Mouse (Mus musculus) midbrain, embryonic 14.5 days (tissue): Measurements from ENCODE around the gene Idh3a. TPM values are rescaled to one million over a fixed set of nuclear protein-coding genes. Genes with fewer than 3 reads are reported as not detected.

Experiments used
- ATAC-seq: fragments of 200-750 bp; cut with Nextera tagmentation; 2 replicates; pipeline ENCODE4 v1.8.0; 2017; ENCODE audit warnings: moderate number of reproducible peaks, moderate library complexity; ENCODE audit not compliant: low FRiP score, low TSS enrichment
- DNase-seq: peaks from one replicate; pipeline ENCODE4 v3.0.0-alpha.2; 2015
- H3K27ac ChIP-seq: fragments of 300-500 bp; sonication (generic); replicated peaks from 2 replicates; pipeline ENCODE4 v1.5.1; 2014; ENCODE audit warnings: mild to moderate bottlenecking, low read depth, low read length, moderate library complexity
- H3K27me3 ChIP-seq: fragments of 300-500 bp; sonication (generic); 2 replicates; pipeline ENCODE4 v1.6.1; 2014; ENCODE audit warnings: low read length, control low read depth, mixed read lengths; ENCODE audit not compliant: control insufficient read depth, insufficient read depth
- H3K36me3 ChIP-seq: fragments of 300-500 bp; sonication (generic); 2 replicates; pipeline ENCODE4 v1.6.1; 2014; ENCODE audit warnings: low read length, control low read depth; ENCODE audit not compliant: control insufficient read depth, insufficient read depth
- H3K4me1 ChIP-seq: fragments of 300-500 bp; sonication (generic); 2 replicates; pipeline ENCODE4 v1.6.1; 2014; ENCODE audit warnings: mild to moderate bottlenecking, antibody characterized with exemption, low read length, control low read depth; ENCODE audit not compliant: control insufficient read depth, insufficient read depth
- H3K4me2 ChIP-seq: fragments of 300-500 bp; sonication (generic); 2 replicates; pipeline ENCODE4 v1.6.1; 2014; ENCODE audit warnings: mild to moderate bottlenecking, low read length, moderate library complexity
- H3K4me3 ChIP-seq: fragments of 300-500 bp; sonication (generic); replicated peaks from 2 replicates; pipeline ENCODE4 v1.5.1; 2014; ENCODE audit warnings: low read depth, low read length
- H3K9ac ChIP-seq: fragments of 300-500 bp; sonication (generic); replicated peaks from 2 replicates; pipeline ENCODE4 v1.6.1; 2014; ENCODE audit warnings: mild to moderate bottlenecking, low read length, moderate library complexity
- H3K9me3 ChIP-seq: fragments of 300-500 bp; sonication (generic); 2 replicates; pipeline ENCODE4 v1.6.1; 2016; ENCODE audit warnings: low read length, control low read depth, mixed read lengths; ENCODE audit not compliant: control insufficient read depth
- WGBS: fragments of 180-500 bp; shearing (Covaris S2); extraction: QIAGEN DNeasy Blood & Tissue Kit; methylation state at CpG from one replicate; pipeline ENCODE4 v1.1.7; 2014; 5-methylcytosine and 5-hydroxymethylcytosine counted together
- polyA plus RNA-seq: library from polyadenylated mRNA; unstranded; fragments of >200 nt; fragmentation: Nextera tagmentation; extraction: Ambion mirVana; gene quantifications from 2 replicates; pipeline ENCODE4 v1.2.1, GENCODE M21; 2014

Gene Idh3a
- polyA plus RNA-seq, 1 experiment from 2014 or later, result 150 TPM

- Histone ChIP-seq H3K36me3 (peaks cover 68% of the 10 kb centered on the region), H3K4me2 (no peak overlapping the region), H3K9me3 (no peaks in the 10 kb centered on the region), H3K27me3 (no peaks in the 10 kb centered on the region), H3K4me1 (no peaks in the 10 kb centered on the region), H3K4me3 (no peak overlapping the region), H3K9ac (no peak overlapping the region), H3K27ac (no peak overlapping the region)
- DNase-seq, result no peak
- ATAC-seq, result no peak
- 52% methylated on average over 7 of the region's 7 CpGs for WGBS
Observed at GRCm38 (mm10) chr9:54602916-54603315, 16.8 kb downstream of the Idh3a start.

DNA sequence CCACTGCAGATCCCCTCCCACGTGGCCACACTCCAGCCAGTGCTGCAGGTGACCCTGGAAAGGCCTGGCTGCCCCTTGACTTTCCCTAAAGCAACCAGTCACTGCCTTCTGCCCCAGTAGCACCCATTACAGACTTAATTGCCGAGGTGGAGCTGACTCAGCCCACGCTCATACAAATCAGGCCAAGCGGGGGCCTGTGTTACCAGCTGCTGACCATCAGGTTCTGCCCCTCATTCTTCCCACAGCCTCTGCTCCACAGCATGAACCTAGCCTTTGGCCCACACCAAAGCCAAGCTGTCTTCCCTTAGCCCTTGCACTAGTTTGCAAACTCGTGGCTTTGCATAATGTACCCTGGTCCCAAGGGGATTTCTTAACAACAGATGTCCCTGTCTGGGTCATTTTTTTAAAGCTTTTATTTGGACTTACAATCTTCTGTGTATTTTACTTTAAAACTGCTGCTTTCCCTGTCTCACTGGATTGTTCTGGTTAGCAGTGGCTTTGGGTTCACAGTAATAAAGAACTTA lies 18.1 kb downstream of the Idh3a start:
- Histone ChIP-seq H3K27ac (no peak overlapping the region), H3K9ac (no peak overlapping the region), H3K27me3 (no peaks in the 10 kb centered on the region), H3K9me3 (no peaks in the 10 kb centered on the region), H3K4me2 (no peak overlapping the region), H3K36me3 (peaks cover 55% of the 10 kb centered on the region), H3K4me1 (no peaks in the 10 kb centered on the region), H3K4me3 (no peak overlapping the region)
- DNase-seq (no peak), ATAC-seq (no peak)
- 60% methylated on average over 5 of the region's 5 CpGs for WGBS

GRCm38 (mm10) chr9:54604886-54605285 lies 18.8 kb downstream of the Idh3a start:
- H3K27me3 ChIP-seq, result no peaks in the 10 kb centered on the region
- no peaks in the 10 kb centered on the region for H3K9me3 ChIP-seq
- no peaks in the 10 kb centered on the region for H3K4me1 ChIP-seq
- H3K36me3 ChIP-seq, result peaks cover 48% of the 10 kb centered on the region
- H3K27ac ChIP-seq, result no peak overlapping the region
- no peak overlapping the region for H3K4me3 ChIP-seq
- 52% methylated on average over 4 of the region's 4 CpGs for WGBS
- H3K4me2 ChIP-seq, result no peak overlapping the region
- no peak overlapping the region for H3K9ac ChIP-seq
- peak; percentile 64 for DNase-seq
- no peak for ATAC-seq

DNA sequence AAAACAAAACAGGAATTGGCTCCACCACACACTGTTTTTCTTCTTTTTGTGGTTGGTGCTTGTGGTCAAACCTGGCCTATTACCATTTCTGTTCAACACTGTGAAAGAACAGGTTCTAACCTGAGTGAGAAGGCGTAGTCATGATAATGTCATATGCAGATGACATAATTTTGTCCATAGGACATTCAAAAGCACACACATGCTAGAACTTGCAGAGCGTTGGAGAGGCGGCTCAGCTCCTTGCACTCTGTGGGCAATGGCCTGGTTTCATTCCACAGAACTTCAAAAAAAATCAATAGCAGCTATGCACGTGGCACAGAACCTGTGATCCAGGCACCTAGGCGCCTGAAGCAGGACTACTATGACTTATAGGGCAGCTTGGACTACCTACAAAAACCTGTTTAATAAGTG lies 26.7 kb downstream of the Idh3a start:
- no peaks in the 10 kb centered on the region for H3K36me3 ChIP-seq
- WGBS, result 91% methylated on average over 5 of the region's 5 CpGs
- no peak overlapping the region for H3K4me3 ChIP-seq
- H3K9ac ChIP-seq, result no peak overlapping the region
- DNase-seq, result no peak
- H3K4me2 ChIP-seq, result no peak overlapping the region
- no peak for ATAC-seq
- no peak overlapping the region for H3K27ac ChIP-seq
- no peaks in the 10 kb centered on the region for H3K9me3 ChIP-seq
- no peaks in the 10 kb centered on the region for H3K4me1 ChIP-seq
- no peaks in the 10 kb centered on the region for H3K27me3 ChIP-seq

DNA sequence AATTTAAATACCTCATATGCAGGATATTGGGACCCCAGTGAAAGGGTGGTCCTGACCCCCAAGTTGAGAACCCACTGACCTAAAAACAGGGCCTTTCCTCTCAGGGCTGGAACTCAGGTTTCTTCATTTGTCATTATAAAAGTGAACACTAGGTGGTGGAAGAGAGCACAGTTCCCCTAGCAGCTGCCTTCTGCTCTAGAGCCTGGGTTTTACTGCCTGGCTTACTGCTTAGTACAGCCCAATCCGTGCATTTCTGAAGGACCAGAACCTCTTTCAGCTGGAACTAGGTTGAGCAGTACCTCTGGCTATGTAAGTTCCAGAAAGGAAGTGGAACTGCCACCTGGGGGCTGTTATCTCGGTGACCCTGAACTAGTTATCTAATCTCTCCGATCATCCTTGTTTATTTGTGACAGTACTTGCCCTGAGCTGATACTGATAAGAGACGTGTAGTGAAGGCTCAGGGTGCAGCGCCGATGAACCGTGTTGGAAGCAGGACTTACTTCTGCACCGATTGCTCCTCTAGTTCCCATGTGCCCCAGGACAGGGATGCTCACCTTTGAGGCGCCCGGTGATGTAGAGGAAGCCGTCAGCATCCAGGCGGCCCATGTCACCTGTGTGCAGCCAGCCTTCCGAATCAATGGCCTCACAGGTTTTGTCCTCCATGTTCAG lies 28.2 kb downstream of the Idh3a start:
- no peaks in the 10 kb centered on the region for H3K27me3 ChIP-seq
- H3K9ac ChIP-seq, result no peak overlapping the region
- no peak overlapping the region for H3K27ac ChIP-seq
- no peak overlapping the region for H3K4me2 ChIP-seq
- H3K4me3 ChIP-seq, result no peak overlapping the region
- no peaks in the 10 kb centered on the region for H3K9me3 ChIP-seq
- no peaks in the 10 kb centered on the region for H3K4me1 ChIP-seq
- ATAC-seq (no peak; the same call in 1 of the 2 replicates), DNase-seq (peak; percentile 85)
- 78% methylated on average over 13 of the region's 13 CpGs for WGBS
- no peaks in the 10 kb centered on the region for H3K36me3 ChIP-seq

- Histone ChIP-seq H3K4me1 (no peaks in the 10 kb centered on the region), H3K4me2 (no peak overlapping the region), H3K27me3 (no peaks in the 10 kb centered on the region), H3K36me3 (no peaks in the 10 kb centered on the region), H3K4me3 (no peak overlapping the region), H3K9me3 (no peaks in the 10 kb centered on the region), H3K9ac (no peak overlapping the region), H3K27ac (no peak overlapping the region)
- DNase-seq, result no peak
- WGBS, result 93% methylated on average over 5 of the region's 5 CpGs
- ATAC-seq, result no peak
Observed at GRCm38 (mm10) chr9:54627240-54627639, 41.1 kb downstream of the Idh3a start.

GRCm38 (mm10) chr9:54628752-54629151 lies 42.6 kb downstream of the Idh3a start:
- Histone ChIP-seq H3K36me3 (no peaks in the 10 kb centered on the region), H3K4me3 (no peak overlapping the region), H3K27me3 (no peaks in the 10 kb centered on the region), H3K9ac (no peak overlapping the region), H3K4me2 (no peak overlapping the region), H3K27ac (no peak overlapping the region), H3K4me1 (no peaks in the 10 kb centered on the region), H3K9me3 (no peaks in the 10 kb centered on the region)
- DNase-seq, result peak; percentile 8
- 75% methylated on average over 4 of the region's 4 CpGs for WGBS
- ATAC-seq, result no peak

- no peak for DNase-seq
Observed at GRCm38 (mm10) chr9:54629613-54630261, 43.6 kb downstream of the Idh3a start.

GRCm38 (mm10) chr9:54630905-54631304 lies 44.8 kb downstream of the Idh3a start:
- Histone ChIP-seq H3K27me3 (no peaks in the 10 kb centered on the region), H3K9ac (no peak overlapping the region)
- no peak for ATAC-seq

More at GRCm38 (mm10) chr9:54629613-54630261, 43.6 kb downstream of the Idh3a start:
- Histone ChIP-seq H3K9ac (no peak overlapping the region), H3K4me1 (no peaks in the 10 kb centered on the region), H3K36me3 (no peaks in the 10 kb centered on the region), H3K4me3 (no peak overlapping the region), H3K27me3 (no peaks in the 10 kb centered on the region), H3K27ac (no peak overlapping the region), H3K9me3 (no peaks in the 10 kb centered on the region), H3K4me2 (no peak overlapping the region)
- 82% methylated on average over 5 of the region's 5 CpGs for WGBS
- no peak for ATAC-seq

More at GRCm38 (mm10) chr9:54630905-54631304, 44.8 kb downstream of the Idh3a start:
- H3K27ac ChIP-seq, result no peak overlapping the region
- H3K36me3 ChIP-seq, result no peaks in the 10 kb centered on the region
- no peaks in the 10 kb centered on the region for H3K9me3 ChIP-seq
- no peaks in the 10 kb centered on the region for H3K4me1 ChIP-seq
- no peak for DNase-seq
- H3K4me3 ChIP-seq, result no peak overlapping the region
- H3K4me2 ChIP-seq, result no peak overlapping the region
